Mouse (Mus musculus) thymus, adult 2 months (tissue): Measurements from ENCODE around the gene Arhgap11a. TPM values are rescaled to one million over a fixed set of nuclear protein-coding genes. Genes with fewer than 3 reads are reported as not detected.

Experiments used
- DNase-seq: peaks from one replicate; pipeline ENCODE4 v3.0.0; 2021
- H3K27ac ChIP-seq: fragments of 200-500 bp; 2 replicates; pipeline ENCODE4 v1.5.1; 2012; ENCODE audit warnings: low read length, control low read depth; ENCODE audit not compliant: control insufficient read depth, insufficient read depth
- H3K27me3 ChIP-seq: fragments of 200-500 bp; 2 replicates; pipeline ENCODE4 v1.6.1; 2012; ENCODE audit warnings: mild to moderate bottlenecking, low read length, moderate library complexity, mixed read lengths; ENCODE audit not compliant: control insufficient read depth, insufficient read depth
- H3K36me3 ChIP-seq: fragments of 200-500 bp; 2 replicates; pipeline ENCODE4 v1.6.1; 2012; ENCODE audit warnings: mild to moderate bottlenecking, low read length, moderate library complexity; ENCODE audit not compliant: control insufficient read depth, insufficient read depth
- H3K4me1 ChIP-seq: fragments of 200-500 bp; replicated peaks from 2 replicates; pipeline ENCODE4 v1.6.1; 2012; ENCODE audit warnings: low read length; ENCODE audit not compliant: control insufficient read depth, insufficient read depth
- H3K4me3 ChIP-seq: fragments of 200-500 bp; 2 replicates; pipeline ENCODE4 v1.5.1; 2012; ENCODE audit warnings: mild to moderate bottlenecking, low read length, control low read depth, moderate library complexity; ENCODE audit not compliant: control insufficient read depth, insufficient read depth
- CTCF ChIP-seq: fragments of 200-500 bp; IDR thresholded peaks from 2 replicates; pipeline ENCODE4 v1.5.1; 2012; ENCODE audit warnings: mild to moderate bottlenecking, control low read depth, low read length, moderate library complexity, borderline replicate concordance; ENCODE audit not compliant: control insufficient read depth, poor library complexity, insufficient read depth; ENCODE audit errors: extremely low read depth
- POLR2A ChIP-seq: fragments of 200-500 bp; IDR thresholded peaks from 2 replicates; pipeline ENCODE4 v1.6.1; 2012; ENCODE audit warnings: mild to moderate bottlenecking, low read length, control low read depth, moderate library complexity; ENCODE audit not compliant: control insufficient read depth, poor library complexity, insufficient read depth; ENCODE audit errors: extremely low read depth
- WGBS: fragments of 180-500 bp; shearing (Covaris S2); methylation state at CpG from one replicate; pipeline ENCODE4 v1.1.7; 2018; 5-methylcytosine and 5-hydroxymethylcytosine counted together
- polyA plus RNA-seq: library from polyadenylated mRNA; depleted of rRNA; stranded (reverse); fragments of >200 nt; gene quantifications from 2 replicates; pipeline ENCODE4 v1.2.3, GENCODE M21; 2012

The Arhgap11a gene
- polyA plus RNA-seq, 1 experiment = 7.5 TPM

DNA sequence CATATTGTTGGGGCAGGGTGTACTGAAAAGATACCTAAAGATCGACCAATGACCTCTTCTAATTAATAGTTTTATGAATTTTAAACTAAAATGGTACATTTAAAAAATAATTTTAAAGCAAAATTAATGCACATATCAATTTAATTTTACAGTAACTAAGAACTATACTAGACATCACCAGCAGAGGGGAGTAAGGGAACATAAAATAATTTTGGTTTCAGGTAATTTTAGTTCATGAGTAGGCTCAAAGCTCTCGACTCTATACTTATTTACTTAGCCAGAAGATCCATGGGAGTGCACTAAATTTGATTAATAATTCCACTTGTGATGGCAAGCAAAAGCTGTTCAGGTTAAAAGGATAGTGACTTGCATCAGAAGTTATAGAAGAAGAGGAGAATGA is 17.7 kb upstream of the Arhgap11a start:
- Histone ChIP-seq H3K4me3 (no peak overlapping the region), H3K4me1 (no peaks in the 10 kb centered on the region), H3K27me3 (no peaks in the 10 kb centered on the region), H3K27ac (no peak overlapping the region), H3K36me3 (no peaks in the 10 kb centered on the region)
- no peak for DNase-seq
- 17% methylated on average over 2 of the region's 2 CpGs for WGBS
- no peak for TF ChIP-seq POLR2A
- TF ChIP-seq CTCF = no peak

DNA sequence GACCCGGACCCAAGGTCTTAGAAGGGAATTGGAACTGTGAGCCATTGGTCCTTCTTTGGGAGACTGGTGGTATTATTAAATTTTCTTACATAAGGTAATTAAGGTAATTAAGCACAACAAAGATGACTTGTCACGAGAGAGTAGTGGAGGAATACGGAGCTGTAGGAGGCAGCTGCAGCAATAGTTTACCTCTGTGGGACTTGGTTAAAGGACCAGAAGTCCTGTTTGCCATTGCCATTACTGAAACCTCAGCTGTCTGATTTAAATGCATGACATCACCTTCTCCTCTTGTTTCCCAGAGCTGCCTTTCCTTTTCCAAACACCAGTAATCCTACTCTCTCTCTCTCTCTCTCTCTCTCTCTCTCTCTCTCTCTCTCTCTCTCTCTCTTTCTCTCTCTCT is 680 bp upstream of the Arhgap11a start:
- Histone ChIP-seq H3K27ac (no peak overlapping the region), H3K4me1 (peaks cover 6% of the 10 kb centered on the region), H3K4me3 (no peak overlapping the region), H3K27me3 (no peaks in the 10 kb centered on the region), H3K36me3 (peaks cover 7% of the 10 kb centered on the region; the same call in 1 of the 2 replicates)
- no peak for TF ChIP-seq POLR2A
- TF ChIP-seq CTCF = no peak
- WGBS = 7% methylated on average over 3 of the region's 3 CpGs
- DNase-seq = no peak

DNA sequence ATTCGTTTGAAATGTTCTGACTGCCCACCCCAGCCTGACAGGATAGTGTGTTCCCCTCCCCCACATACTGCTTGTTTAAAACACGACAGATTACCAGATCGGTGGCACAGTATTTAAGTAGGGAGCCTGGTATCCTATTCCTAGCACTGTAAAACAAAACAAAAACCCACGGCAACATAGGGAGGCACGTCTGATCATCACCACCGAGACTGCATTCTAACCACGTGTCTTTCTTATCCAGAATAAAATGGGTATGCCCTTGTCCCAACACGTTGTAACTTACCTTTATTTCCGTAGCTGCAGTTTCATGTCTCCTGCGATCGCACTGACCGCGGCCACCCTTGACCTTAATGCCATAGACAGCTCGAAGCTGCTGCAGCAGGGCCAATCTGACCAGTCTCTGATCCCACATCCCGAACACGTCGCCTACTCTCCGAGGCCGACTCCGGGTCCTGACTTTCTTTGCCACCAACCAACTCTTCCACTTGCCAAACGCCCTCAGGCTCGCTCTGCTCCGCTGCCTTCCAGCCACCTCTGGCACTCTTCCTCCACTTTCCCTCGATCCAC is 700 bp downstream of the Arhgap11a start:
- under 1% methylated on average over 24 of the region's 24 CpGs for WGBS
- H3K4me3 ChIP-seq = peak overlapping the region; percentile 73
- no peaks in the 10 kb centered on the region for H3K27me3 ChIP-seq
- TF ChIP-seq POLR2A (no peak), CTCF (no peak)
- peaks cover 21% of the 10 kb centered on the region for H3K36me3 ChIP-seq
- peak; percentile 24 for DNase-seq
- peaks cover 6% of the 10 kb centered on the region for H3K4me1 ChIP-seq
- peak overlapping the region; percentile 72; the same call in 1 of the 2 replicates for H3K27ac ChIP-seq

DNA sequence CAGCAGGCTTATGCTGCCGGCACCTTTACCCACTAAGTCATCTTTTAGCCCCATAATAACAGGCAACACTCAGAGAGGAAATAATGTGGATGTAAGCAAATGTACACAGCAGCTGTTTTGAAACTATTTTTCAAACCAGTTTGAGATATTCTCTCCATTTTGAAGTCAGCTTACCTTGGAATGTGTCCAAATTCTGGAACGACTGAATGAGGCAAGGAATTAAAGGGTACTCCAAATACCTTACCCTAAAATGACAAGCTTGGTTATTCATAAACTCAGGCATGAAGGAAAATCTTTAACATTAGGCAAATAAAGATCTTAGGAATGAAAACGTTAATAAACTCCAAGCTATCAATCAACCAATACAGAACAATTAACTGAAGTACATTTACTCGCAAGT is 3.4 kb downstream of the Arhgap11a start:
- H3K36me3 ChIP-seq = peaks cover 38% of the 10 kb centered on the region
- TF ChIP-seq POLR2A (no peak), CTCF (no peak)
- no peak for DNase-seq
- no peak overlapping the region for H3K27ac ChIP-seq
- no peak overlapping the region for H3K4me3 ChIP-seq
- H3K27me3 ChIP-seq = no peaks in the 10 kb centered on the region
- WGBS = 91% methylated on average over 4 of the region's 4 CpGs
- H3K4me1 ChIP-seq = peaks cover 6% of the 10 kb centered on the region

DNA sequence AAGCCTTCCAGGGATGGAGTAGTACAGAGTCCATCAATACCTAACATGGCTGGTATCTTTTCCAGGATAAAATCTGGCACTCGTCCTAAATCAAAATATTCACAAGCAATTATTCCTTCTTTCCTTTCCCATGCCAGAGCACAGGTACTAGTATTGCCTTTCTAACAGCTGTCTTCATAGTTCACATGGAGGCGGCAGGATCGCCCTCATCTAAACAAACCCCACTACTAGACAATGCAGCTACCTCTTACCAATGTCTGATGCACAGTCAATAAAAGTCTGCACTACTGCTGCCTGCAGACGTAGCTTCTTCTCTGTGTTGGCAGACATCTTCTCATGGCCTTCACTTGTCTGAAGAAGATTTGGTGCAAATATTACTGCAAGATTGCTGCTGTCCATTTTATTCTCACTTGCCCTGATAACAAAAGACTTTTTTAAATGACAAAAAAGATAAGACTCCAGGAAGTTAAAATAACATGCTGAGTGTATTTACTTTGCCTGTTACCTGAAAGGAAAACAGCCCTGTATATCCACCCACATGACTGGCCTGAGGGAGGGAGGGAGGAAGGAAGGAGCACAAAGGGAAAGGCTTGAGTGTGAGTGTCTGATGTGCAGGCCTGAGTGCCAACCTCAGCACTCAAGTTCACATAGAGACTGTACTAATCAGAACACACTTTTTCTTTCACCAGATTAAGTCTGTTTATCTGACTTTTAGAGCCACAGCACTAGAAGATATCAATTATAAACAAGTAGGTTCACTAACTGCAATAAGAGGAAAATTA is 6.6 kb downstream of the Arhgap11a start:
- Histone ChIP-seq H3K27ac (no peak overlapping the region), H3K27me3 (no peaks in the 10 kb centered on the region), H3K4me1 (no peaks in the 10 kb centered on the region), H3K36me3 (peaks cover 59% of the 10 kb centered on the region), H3K4me3 (no peak overlapping the region)
- no peak for DNase-seq
- TF ChIP-seq POLR2A (no peak), CTCF (no peak)
- 96% methylated on average over 4 of the region's 4 CpGs for WGBS

DNA sequence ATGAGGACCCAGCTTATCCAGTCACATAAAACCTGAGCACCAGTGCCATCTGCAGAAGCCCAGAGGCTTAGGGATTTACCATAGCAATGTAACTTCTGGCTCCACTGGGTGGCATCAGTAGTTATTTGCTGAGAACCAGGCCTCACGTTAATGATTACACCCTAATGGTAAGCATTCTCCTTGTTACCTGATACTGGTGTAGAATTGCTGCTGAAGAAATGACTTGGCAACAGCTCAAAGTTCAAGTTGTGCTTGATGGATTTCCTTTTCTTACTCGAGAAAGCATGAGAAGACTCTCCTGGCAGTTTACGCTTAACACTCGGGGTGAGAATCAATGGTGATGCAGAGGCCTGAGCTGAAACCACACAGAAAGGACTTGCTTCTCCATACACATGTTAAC is 9.0 kb downstream of the Arhgap11a start:
- no peak overlapping the region for H3K27ac ChIP-seq
- no peak overlapping the region for H3K4me3 ChIP-seq
- H3K27me3 ChIP-seq = no peaks in the 10 kb centered on the region
- H3K36me3 ChIP-seq = peaks cover 76% of the 10 kb centered on the region
- no peak for DNase-seq
- WGBS = 90% methylated on average over 4 of the region's 4 CpGs
- no peak for TF ChIP-seq CTCF
- TF ChIP-seq POLR2A = no peak
- no peaks in the 10 kb centered on the region for H3K4me1 ChIP-seq
